Mouse (Mus musculus) embryonic facial prominence, embryonic 12.5 days (tissue): Measurements from ENCODE around the gene Igfn1. TPM values are rescaled to one million over a fixed set of nuclear protein-coding genes. Genes with fewer than 3 reads are reported as not detected.

Experiments
- ATAC-seq: fragments of 200-750 bp; cut with Nextera tagmentation; 2 replicates; pipeline ENCODE4 v1.8.0; 2017; ENCODE audit not compliant: insufficient number of reproducible peaks, insufficient read depth, low FRiP score, low TSS enrichment
- H3K27ac ChIP-seq: fragments of 300-500 bp; sonication (generic); 2 replicates; pipeline ENCODE4 v1.5.1; 2016; ENCODE audit warnings: mild to moderate bottlenecking
- H3K27me3 ChIP-seq: fragments of 300-500 bp; sonication (generic); 2 replicates; pipeline ENCODE4 v1.6.1; 2016; ENCODE audit warnings: mild to moderate bottlenecking, moderate library complexity
- H3K36me3 ChIP-seq: fragments of 300-500 bp; sonication (generic); 2 replicates; pipeline ENCODE4 v1.6.1; 2016; ENCODE audit warnings: mild to moderate bottlenecking
- H3K4me1 ChIP-seq: fragments of 300-500 bp; sonication (generic); 2 replicates; pipeline ENCODE4 v1.6.1; 2016
- H3K4me2 ChIP-seq: fragments of 300-500 bp; sonication (generic); replicated peaks from 2 replicates; pipeline ENCODE4 v1.6.1; 2016; ENCODE audit warnings: mild to moderate bottlenecking, moderate library complexity
- H3K4me3 ChIP-seq: fragments of 300-500 bp; sonication (generic); 2 replicates; pipeline ENCODE4 v1.5.1; 2016; ENCODE audit warnings: mild to moderate bottlenecking
- H3K9ac ChIP-seq: fragments of 300-500 bp; sonication (generic); 2 replicates; pipeline ENCODE4 v1.6.1; 2016; ENCODE audit warnings: mild to moderate bottlenecking, moderate library complexity
- H3K9me3 ChIP-seq: fragments of 300-500 bp; sonication (generic); 2 replicates; pipeline ENCODE4 v1.6.1; 2016; ENCODE audit warnings: mild to moderate bottlenecking, moderate library complexity
- whole genome bisulfite sequencing: fragments of 180-500 bp; shearing (Covaris S2); methylation state at CpG from one replicate; pipeline ENCODE4 v1.1.7; 2016; 5-methylcytosine and 5-hydroxymethylcytosine counted together
- polyA plus RNA-seq: library from polyadenylated mRNA; unstranded; fragments of >200 nt; fragmentation: Nextera tagmentation; extraction: Ambion mirVana; gene quantifications from 2 replicates; pipeline ENCODE4 v1.2.1, GENCODE M21; 2016

Gene Igfn1
- 0.09 TPM in 1 of 2 replicates, not detected in the other for polyA plus RNA-seq

DNA sequence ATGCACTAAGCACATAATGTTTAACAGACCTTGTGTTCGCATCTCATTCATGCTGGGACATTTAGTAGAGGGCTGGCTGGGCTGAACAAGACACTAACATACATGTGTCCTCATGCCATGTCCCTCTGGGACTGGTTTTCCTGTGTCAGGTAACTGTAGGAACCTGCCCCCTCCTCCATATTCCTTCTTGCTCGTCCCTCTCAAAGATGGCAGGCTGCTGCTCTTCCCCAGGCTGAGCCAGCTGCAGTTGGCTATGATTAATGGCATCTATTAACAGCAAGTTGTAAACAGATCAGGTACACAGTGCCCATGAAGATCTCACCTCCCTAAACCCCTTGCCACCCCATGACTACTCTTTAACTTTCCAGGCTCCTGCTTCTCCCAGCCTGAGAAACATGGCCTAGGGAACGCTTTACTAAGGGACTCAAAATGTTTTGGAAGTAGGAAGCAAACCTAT is at the start of gene Igfn1:
Gene Igfn1 (minus strand): TSS at position 51 of the 457 bp plus-strand sequence.
- peak within 1 kb of the TSS; percentile 73 for H3K4me2 ChIP-seq
- H3K9me3 ChIP-seq, result no peaks in the 10 kb centered on the region
- H3K9ac ChIP-seq, result no peak within 1 kb of the TSS
- ATAC-seq, result no peak
- 78% methylated on average over 3 of the region's 3 CpGs for WGBS
- H3K36me3 ChIP-seq, result no peaks in the 10 kb centered on the region
- peaks cover 20% of the 10 kb centered on the region for H3K27me3 ChIP-seq
- 0 out of 2 replicates have a peak, but pooled peaks cover 7% of the 10 kb centered on the region for H3K4me1 ChIP-seq
- peak within 1 kb of the TSS; percentile 40; the same call in 1 of the 2 replicates for H3K4me3 ChIP-seq
- H3K27ac ChIP-seq, result no peak within 1 kb of the TSS

DNA sequence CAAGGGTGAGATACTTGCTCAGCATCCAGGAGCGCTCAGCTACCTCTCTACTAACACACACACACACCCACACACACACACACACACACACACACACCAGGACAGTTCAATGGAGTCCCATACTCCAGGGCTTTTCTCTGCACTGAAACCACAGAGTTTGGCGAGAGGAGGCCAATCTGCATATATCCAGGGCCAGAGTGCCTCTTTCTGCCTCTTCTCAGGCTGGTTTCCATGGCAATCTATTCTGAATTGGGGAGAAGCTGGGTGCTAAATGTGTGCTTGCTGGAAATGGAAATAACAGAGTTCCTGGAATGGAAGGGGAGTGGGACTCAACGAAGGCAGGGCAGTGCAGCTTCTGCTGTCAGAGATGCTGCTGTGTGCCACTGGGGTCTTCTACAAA is 49.6 kb upstream of the Igfn1 start:
- WGBS, result 67% methylated on average over 3 of the region's 3 CpGs
- Histone ChIP-seq H3K9me3 (no peaks in the 10 kb centered on the region), H3K4me3 (no peak overlapping the region), H3K4me1 (peaks cover 6% of the 10 kb centered on the region), H3K4me2 (no peak overlapping the region), H3K27me3 (peaks cover 25% of the 10 kb centered on the region), H3K9ac (no peak overlapping the region), H3K36me3 (no peaks in the 10 kb centered on the region), H3K27ac (no peak overlapping the region)
- no peak for ATAC-seq

DNA sequence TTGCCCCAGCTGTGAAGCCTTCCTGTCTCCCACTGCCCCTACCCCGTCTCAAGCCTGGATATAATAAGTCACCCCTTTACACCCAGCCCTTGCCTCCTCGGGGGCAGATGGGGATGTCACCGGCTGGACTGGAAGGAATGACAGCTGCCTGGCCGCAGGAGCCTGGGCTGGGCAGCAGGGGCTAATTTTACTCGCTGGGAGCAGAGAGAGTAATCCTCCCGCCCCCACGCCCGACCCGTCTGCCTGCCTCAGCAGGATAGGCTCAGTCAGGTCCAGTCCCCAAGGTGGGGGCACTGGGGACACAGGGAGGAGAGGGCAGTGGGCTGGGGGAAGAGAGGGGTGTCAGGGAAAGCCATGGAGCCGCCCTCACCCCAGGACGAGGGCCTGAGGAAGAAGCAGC is 46.4 kb upstream of the Igfn1 start, which contains the start of gene Cacna1s:
Gene Cacna1s (plus strand): TSS at position 204 of the 400 bp plus-strand sequence.
- no peak within 1 kb of the TSS for H3K9ac ChIP-seq
- no peak within 1 kb of the TSS for H3K4me3 ChIP-seq
- H3K36me3 ChIP-seq, result no peaks in the 10 kb centered on the region
- ATAC-seq, result no peak
- H3K4me1 ChIP-seq, result peaks cover 8% of the 10 kb centered on the region
- peaks cover 45% of the 10 kb centered on the region for H3K27me3 ChIP-seq
- H3K4me2 ChIP-seq, result no peak within 1 kb of the TSS; the same call in 1 of the 2 replicates
- H3K27ac ChIP-seq, result no peak within 1 kb of the TSS
- 30% methylated on average over 11 of the region's 11 CpGs for WGBS
- no peaks in the 10 kb centered on the region for H3K9me3 ChIP-seq

DNA sequence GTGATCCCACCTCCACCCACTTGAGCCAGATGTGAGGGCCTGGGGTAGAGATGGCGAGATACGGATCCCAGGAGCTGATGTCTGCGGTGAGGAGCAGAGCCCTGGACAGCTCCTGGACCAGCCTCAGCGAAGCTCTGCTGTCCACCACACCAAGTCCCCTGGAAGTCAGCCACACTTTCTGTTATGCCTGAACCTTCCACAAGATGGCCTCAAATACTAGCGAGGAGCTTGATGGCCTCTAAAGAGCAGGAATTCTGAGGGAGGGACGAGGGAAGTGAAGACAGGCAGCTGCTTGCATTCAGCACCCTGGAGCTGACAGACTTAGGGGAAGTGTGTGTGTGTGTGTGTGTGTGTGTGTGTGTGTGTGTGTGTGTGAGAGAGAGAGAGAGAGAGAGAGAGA is 45.3 kb upstream of the Igfn1 start:
- H3K4me3 ChIP-seq, result peak overlapping the region; percentile 30
- peaks cover 8% of the 10 kb centered on the region for H3K4me1 ChIP-seq
- H3K27ac ChIP-seq, result no peak overlapping the region
- no peak overlapping the region for H3K9ac ChIP-seq
- peak; percentile 48 for ATAC-seq
- H3K9me3 ChIP-seq, result no peaks in the 10 kb centered on the region
- H3K27me3 ChIP-seq, result peaks cover 45% of the 10 kb centered on the region
- H3K36me3 ChIP-seq, result no peaks in the 10 kb centered on the region
- peak overlapping the region; percentile 57 for H3K4me2 ChIP-seq
- WGBS, result 0% methylated on average over 6 of the region's 6 CpGs

DNA sequence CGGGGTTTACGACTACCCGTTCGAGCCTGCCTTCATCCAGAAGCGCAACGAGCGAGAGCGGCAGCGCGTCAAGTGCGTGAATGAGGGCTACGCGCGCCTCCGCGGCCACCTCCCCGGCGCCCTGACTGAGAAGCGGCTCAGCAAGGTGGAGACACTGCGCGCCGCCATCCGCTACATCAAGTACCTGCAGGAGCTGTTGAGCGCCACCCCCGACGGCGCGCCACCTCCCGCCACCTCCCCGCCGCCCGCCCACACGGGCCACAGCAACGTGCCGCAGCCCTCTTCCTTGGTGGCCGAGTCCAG is 44.8 kb upstream of the Igfn1 start:
- peak overlapping the region; percentile 30 for H3K4me3 ChIP-seq
- peak overlapping the region; percentile 57 for H3K4me2 ChIP-seq
- no peak overlapping the region for H3K27ac ChIP-seq
- no peaks in the 10 kb centered on the region for H3K36me3 ChIP-seq
- H3K4me1 ChIP-seq, result peaks cover 8% of the 10 kb centered on the region
- H3K27me3 ChIP-seq, result peaks cover 45% of the 10 kb centered on the region
- peak overlapping the region; percentile 20; the same call in 1 of the 2 replicates for H3K9ac ChIP-seq
- 0 out of 2 replicates have a peak, but pooled peaks have one; percentile 6 for ATAC-seq
- 1% methylated on average over 36 of the region's 36 CpGs for WGBS
- no peaks in the 10 kb centered on the region for H3K9me3 ChIP-seq

DNA sequence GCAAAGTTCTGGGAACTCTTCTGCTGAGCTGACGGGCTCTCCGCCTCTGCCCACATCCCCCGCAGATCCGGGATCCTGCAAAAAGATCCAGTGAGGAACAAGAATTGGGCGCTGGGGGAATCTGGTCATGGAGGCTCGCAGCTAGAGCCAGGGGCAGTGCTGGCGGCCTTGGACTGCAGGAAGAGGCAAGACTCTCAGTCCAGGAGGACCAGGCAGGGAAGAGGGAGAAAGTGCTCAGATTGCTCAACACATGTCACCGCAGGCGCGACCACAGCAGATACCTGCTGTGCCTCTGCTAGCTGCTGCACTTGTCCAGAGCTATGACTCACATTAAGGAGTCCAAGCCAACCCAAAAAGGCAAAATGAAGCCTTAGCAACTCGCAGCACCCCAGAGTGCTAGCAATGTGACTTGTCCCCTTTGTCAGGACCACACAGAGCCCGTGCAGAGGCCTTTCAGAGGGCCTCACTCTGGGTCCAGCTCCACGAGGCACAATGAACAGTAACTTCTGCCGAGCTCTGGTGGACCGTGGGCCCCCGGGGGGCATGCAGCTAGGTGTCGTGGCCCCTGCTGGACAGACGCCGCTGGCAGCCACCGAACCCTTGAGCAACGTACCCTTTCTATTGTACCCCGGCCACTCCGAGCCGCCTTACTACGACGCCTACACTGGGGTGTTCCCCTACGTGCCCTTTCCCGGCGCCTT is 44.3 kb upstream of the Igfn1 start, which contains the start of gene Ascl5:
Gene Ascl5 (plus strand): TSS at position 493 of the 701 bp plus-strand sequence.
- ATAC-seq, result no peak
- 20% methylated on average over 29 of the region's 29 CpGs for WGBS
- Histone ChIP-seq H3K36me3 (no peaks in the 10 kb centered on the region), H3K4me3 (peak within 1 kb of the TSS; percentile 30), H3K27ac (no peak within 1 kb of the TSS), H3K9ac (peak within 1 kb of the TSS; percentile 20; the same call in 1 of the 2 replicates), H3K9me3 (no peaks in the 10 kb centered on the region), H3K27me3 (peaks cover 45% of the 10 kb centered on the region), H3K4me2 (peak within 1 kb of the TSS; percentile 57), H3K4me1 (peaks cover 8% of the 10 kb centered on the region)

DNA sequence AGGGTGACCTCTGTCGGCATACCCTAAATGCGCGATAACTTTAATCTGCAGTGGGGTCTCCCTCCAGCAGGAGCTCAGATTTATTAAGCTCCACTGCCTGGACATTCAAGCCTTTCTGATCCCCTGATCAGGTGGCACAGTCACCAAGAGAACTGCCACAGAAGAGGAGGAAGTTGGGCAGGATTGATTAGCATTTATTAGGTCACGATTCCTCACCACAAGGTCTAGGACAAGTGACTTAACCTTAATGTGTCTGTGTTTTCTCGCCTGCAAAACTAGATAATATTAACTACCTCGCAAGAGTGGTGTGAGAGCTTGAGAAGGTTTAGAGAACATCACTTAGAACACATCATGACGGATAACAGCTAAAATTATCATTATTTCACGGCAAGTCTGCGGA is 41.8 kb upstream of the Igfn1 start:
- WGBS, result 72% methylated on average over 9 of the region's 9 CpGs
- peaks cover 40% of the 10 kb centered on the region for H3K27me3 ChIP-seq
- no peak for ATAC-seq

DNA sequence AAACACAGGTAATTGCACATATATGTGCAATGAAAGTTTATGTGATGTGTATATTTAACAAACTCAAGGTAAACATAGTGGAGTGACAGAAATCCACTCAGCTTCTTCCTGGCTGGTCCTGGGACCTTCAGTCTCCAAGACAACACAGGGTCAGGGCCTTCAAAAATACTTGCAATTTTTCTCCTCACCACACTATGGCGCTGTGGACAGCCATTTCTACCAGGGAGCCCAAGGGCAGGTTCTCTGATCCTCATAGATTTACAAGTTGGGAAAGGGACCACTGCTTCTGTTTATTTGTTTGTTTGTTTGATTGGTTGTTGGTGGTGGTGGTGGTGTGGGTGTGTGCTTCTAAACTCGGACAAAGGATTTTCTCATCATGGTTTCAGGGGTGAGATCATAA is 41.3 kb upstream of the Igfn1 start:
- peaks cover 35% of the 10 kb centered on the region for H3K27me3 ChIP-seq
- no peak overlapping the region for H3K4me2 ChIP-seq
- no peak overlapping the region for H3K4me3 ChIP-seq
- H3K9me3 ChIP-seq, result no peaks in the 10 kb centered on the region
- no peaks in the 10 kb centered on the region for H3K36me3 ChIP-seq
- no peak overlapping the region for H3K9ac ChIP-seq
- no peak overlapping the region for H3K27ac ChIP-seq
- H3K4me1 ChIP-seq, result peaks cover 8% of the 10 kb centered on the region
- WGBS, result 9% methylated on average over 2 of the region's 2 CpGs
- no peak for ATAC-seq

More for the DNA sequence above, 41.8 kb upstream of the Igfn1 start:
- no peaks in the 10 kb centered on the region for H3K9me3 ChIP-seq
- H3K4me3 ChIP-seq, result no peak overlapping the region
- no peak overlapping the region for H3K27ac ChIP-seq
- H3K36me3 ChIP-seq, result no peaks in the 10 kb centered on the region
- H3K4me1 ChIP-seq, result peaks cover 8% of the 10 kb centered on the region
- no peak overlapping the region for H3K4me2 ChIP-seq
- H3K9ac ChIP-seq, result no peak overlapping the region

DNA sequence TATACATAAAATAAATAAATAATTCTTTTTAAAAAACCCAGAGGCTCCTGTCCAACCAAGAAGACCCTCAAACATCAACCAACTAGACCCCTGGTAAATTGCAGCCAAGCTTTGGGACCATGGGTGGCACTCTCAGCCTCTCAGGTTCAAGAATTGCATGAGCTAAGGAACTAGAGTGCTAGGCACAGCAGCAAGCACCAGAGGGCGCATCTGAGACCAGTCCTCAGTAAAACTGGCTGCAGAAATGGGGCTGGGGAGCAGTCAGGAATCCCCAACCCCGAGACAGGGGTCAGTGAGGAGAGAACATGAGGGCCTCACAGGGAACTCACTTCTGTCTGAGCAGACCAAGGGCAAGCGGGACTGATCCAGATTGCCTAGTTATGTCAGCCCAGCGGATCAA is 39.6 kb upstream of the Igfn1 start:
- no peak for ATAC-seq
- peaks cover 22% of the 10 kb centered on the region for H3K27me3 ChIP-seq

DNA sequence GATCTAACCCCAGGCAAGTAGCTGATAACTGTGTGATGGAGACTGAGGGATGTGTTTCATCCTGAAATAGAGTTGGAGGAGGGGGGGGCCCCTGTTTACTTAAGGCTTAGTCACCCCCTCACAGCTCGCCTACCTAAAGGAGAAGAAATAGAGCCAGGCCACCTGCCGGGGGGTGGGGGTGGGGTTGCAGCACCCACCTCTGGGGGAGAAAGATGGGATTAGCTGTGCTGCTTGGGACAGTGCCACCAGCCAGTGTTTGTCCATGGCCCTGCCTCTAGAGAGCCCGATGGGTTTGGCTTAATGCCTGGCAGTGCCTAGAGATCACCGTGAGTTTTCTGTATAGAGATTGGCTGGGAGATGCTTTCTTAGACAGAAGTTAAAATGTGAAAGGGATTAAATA is 34.7 kb upstream of the Igfn1 start:
- 31% methylated on average over 4 of the region's 4 CpGs for WGBS
- Histone ChIP-seq H3K4me3 (0 out of 2 replicates have a peak overlapping the region, but pooled peaks have one; percentile 3), H3K27ac (no peak overlapping the region), H3K9me3 (no peaks in the 10 kb centered on the region), H3K4me1 (peaks cover 15% of the 10 kb centered on the region), H3K36me3 (no peaks in the 10 kb centered on the region), H3K4me2 (peak overlapping the region; percentile 27), H3K27me3 (0 out of 2 replicates have a peak, but pooled peaks cover 3% of the 10 kb centered on the region), H3K9ac (no peak overlapping the region)
- ATAC-seq, result no peak; the same call in 1 of the 2 replicates

More for the DNA sequence above, 39.6 kb upstream of the Igfn1 start:
- WGBS, result 9% methylated on average over 4 of the region's 4 CpGs
- Histone ChIP-seq H3K4me2 (no peak overlapping the region), H3K27ac (no peak overlapping the region), H3K4me3 (no peak overlapping the region), H3K9ac (no peak overlapping the region), H3K4me1 (peaks cover 9% of the 10 kb centered on the region), H3K9me3 (no peaks in the 10 kb centered on the region), H3K36me3 (no peaks in the 10 kb centered on the region)

DNA sequence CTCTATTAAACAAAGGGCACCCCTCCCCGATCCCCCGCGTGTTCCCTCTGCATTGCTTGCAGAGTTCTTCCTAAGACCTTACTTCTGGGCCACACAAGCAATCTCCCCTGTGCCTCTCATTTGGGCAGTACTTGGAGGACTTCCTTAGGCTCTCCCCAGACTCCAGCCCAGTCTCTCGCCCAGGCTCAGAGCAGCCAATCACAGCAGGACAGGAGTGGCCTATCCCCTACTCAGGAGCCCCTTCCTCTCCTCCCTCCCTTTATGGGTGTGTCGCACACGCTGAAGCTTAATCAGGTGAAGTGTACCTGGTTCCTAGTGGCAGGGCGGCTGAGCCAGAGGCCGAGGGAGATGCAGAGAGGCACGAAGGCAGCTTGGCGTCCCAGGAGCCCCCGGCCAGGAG is 34.3 kb upstream of the Igfn1 start:
- Histone ChIP-seq H3K4me3 (0 out of 2 replicates have a peak overlapping the region, but pooled peaks have one; percentile 3), H3K4me2 (peak overlapping the region; percentile 27), H3K4me1 (peaks cover 15% of the 10 kb centered on the region), H3K36me3 (peaks cover 2% of the 10 kb centered on the region), H3K9me3 (no peaks in the 10 kb centered on the region), H3K27ac (no peak overlapping the region), H3K27me3 (0 out of 2 replicates have a peak, but pooled peaks cover 3% of the 10 kb centered on the region), H3K9ac (no peak overlapping the region)
- peak; percentile 61; the same call in 1 of the 2 replicates for ATAC-seq
- WGBS, result 14% methylated on average over 11 of the region's 11 CpGs
